Mouse (Mus musculus) heart, postnatal 0 days (tissue): ENCODE data around the gene P3h1. TPM values are rescaled to one million over a fixed set of nuclear protein-coding genes. Genes with fewer than 3 reads are reported as not detected.
A peak's percentile ranks its signal among the peaks of the same experiment; 100 is the strongest.

Source experiments
- ATAC-seq: fragments of 200-750 bp; cut with Nextera tagmentation; 2 replicates; pipeline ENCODE4 v1.8.0; 2017; ENCODE audit warnings: low read depth, moderate number of reproducible peaks, moderate library complexity; ENCODE audit not compliant: insufficient read depth
- DNase-seq: peaks from one replicate; pipeline ENCODE4 v3.0.0-alpha.2; 2016; ENCODE audit warnings: low spot score
- H3K27ac ChIP-seq: fragments of 300-500 bp; sonication (generic); 2 replicates; pipeline ENCODE4 v1.5.1; 2014; ENCODE audit warnings: low read depth, mild to moderate bottlenecking
- H3K27me3 ChIP-seq: fragments of 300-500 bp; sonication (generic); 2 replicates; pipeline ENCODE4 v1.6.1; 2014; ENCODE audit warnings: low read length, mixed read lengths; ENCODE audit not compliant: control insufficient read depth, insufficient read depth
- H3K36me3 ChIP-seq: fragments of 300-500 bp; sonication (generic); replicated peaks from 2 replicates; pipeline ENCODE4 v1.6.1; 2014; ENCODE audit warnings: low read length, mixed read lengths; ENCODE audit not compliant: control insufficient read depth, insufficient read depth
- H3K4me1 ChIP-seq: fragments of 300-500 bp; sonication (generic); 2 replicates; pipeline ENCODE4 v1.6.1; 2014; ENCODE audit warnings: antibody characterized with exemption; ENCODE audit not compliant: control insufficient read depth, insufficient read depth
- H3K4me2 ChIP-seq: fragments of 300-500 bp; sonication (generic); 2 replicates; pipeline ENCODE4 v1.6.1; 2014; ENCODE audit warnings: low read depth, mild to moderate bottlenecking, low read length, moderate library complexity
- H3K4me3 ChIP-seq: fragments of 300-500 bp; sonication (generic); 2 replicates; pipeline ENCODE4 v1.5.1; 2014; ENCODE audit warnings: low read depth, low read length
- H3K9ac ChIP-seq: fragments of 300-500 bp; sonication (generic); replicated peaks from 2 replicates; pipeline ENCODE4 v1.6.1; 2014; ENCODE audit warnings: low read depth, low read length, mixed read lengths
- H3K9me3 ChIP-seq: fragments of 300-500 bp; sonication (generic); replicated peaks from 2 replicates; pipeline ENCODE4 v1.6.1; 2016; ENCODE audit warnings: low read length; ENCODE audit not compliant: control insufficient read depth
- CTCF ChIP-seq: IDR thresholded peaks from 2 replicates; pipeline ENCODE4 v1.5.1; 2016; ENCODE audit warnings: antibody characterized with exemption, control low read depth, low read depth
- EP300 ChIP-seq: IDR thresholded peaks from 2 replicates; pipeline ENCODE4 v1.6.1; 2016; ENCODE audit warnings: antibody characterized with exemption, low read depth
- WGBS: fragments of 180-500 bp; shearing (Covaris S2); extraction: QIAGEN DNeasy Blood & Tissue Kit; methylation state at CpG from one replicate; pipeline ENCODE4 v1.1.7; 2014; 5-methylcytosine and 5-hydroxymethylcytosine counted together
- polyA plus RNA-seq: library from polyadenylated mRNA; unstranded; fragments of >200 nt; fragmentation: Nextera tagmentation; extraction: Ambion mirVana; gene quantifications from 2 replicates; pipeline ENCODE4 v1.2.1, GENCODE M21; 2015
- total RNA-seq: library from RNA; depleted of rRNA; stranded (reverse); fragments of >200 nt; gene quantifications from 2 replicates; pipeline ENCODE4 v1.2.3, GENCODE M21; 2014; ENCODE audit warnings: low replicate concordance

P3h1 gene
- total and polyA plus RNA-seq, 2 experiments from 2014 or later = 20.5 to 40.8 TPM

- WGBS = 75% methylated on average over 14 of the region's 14 CpGs
Observed at GRCm38 (mm10) chr4:119241664-119242063, 8.9 kb downstream of the P3h1 start.

GRCm38 (mm10) chr4:119242571-119242970 lies 9.9 kb downstream of the P3h1 start:
- WGBS = 91% methylated on average over 12 of the region's 12 CpGs
- H3K9me3 ChIP-seq = no peaks in the 10 kb centered on the region
- H3K27ac ChIP-seq = no peak overlapping the region
- H3K36me3 ChIP-seq = peaks cover 27% of the 10 kb centered on the region; the same call in 1 of the 2 replicates
- ATAC-seq (no peak), DNase-seq (no peak)
- H3K4me1 ChIP-seq = no peaks in the 10 kb centered on the region
- no peak overlapping the region for H3K9ac ChIP-seq
- H3K4me3 ChIP-seq = no peak overlapping the region
- no peak overlapping the region for H3K4me2 ChIP-seq
- no peaks in the 10 kb centered on the region for H3K27me3 ChIP-seq
- no peak for TF ChIP-seq CTCF

More at GRCm38 (mm10) chr4:119241664-119242063, 8.9 kb downstream of the P3h1 start:
- TF ChIP-seq CTCF (peak; percentile 49), EP300 (no peak)
- Histone ChIP-seq H3K9ac (no peak overlapping the region), H3K36me3 (peaks cover 32% of the 10 kb centered on the region), H3K4me3 (no peak overlapping the region), H3K9me3 (no peaks in the 10 kb centered on the region), H3K27me3 (no peaks in the 10 kb centered on the region), H3K27ac (no peak overlapping the region), H3K4me2 (no peak overlapping the region), H3K4me1 (no peaks in the 10 kb centered on the region)
- DNase-seq (no peak), ATAC-seq (no peak)

DNA sequence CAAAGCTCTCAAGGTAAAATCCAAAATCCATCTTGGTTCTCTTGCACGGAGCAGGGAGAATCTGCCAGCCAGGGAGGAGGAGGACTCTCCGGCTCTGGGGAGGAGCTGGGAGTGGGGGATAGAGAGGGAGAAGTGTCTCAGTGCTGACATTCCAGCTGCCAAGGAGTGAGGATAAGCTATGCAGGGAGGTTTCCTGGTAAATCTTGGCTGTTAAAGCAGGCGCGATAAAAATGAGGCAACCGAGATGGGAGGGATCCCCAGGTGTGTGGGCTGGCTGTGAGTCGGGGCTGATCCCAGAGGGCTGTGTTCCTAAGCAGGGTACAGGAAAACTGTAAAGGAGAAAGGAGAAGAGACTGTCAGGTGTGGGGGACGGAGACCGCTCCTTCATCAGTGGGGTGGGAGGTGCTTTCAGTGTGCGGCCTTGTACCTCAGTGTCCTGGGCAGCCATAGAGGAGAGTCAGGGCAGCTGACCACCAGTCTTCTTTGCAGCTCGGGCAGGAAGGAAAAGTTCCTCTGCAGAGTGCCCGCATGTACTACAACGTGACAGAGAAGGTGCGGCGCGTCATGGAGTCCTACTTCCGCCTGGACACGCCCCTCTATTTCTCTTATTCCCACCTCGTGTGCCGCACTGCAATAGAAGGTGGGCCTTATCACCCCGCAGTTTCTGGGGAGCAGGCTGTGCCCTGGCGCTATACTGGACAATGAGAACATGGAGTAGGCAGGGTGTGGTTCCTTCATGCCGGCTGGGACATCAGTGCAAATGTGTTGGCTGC lies 11.9 kb downstream of the P3h1 start:
- no peak for ATAC-seq
- peaks cover 8% of the 10 kb centered on the region; the same call in 1 of the 2 replicates for H3K4me1 ChIP-seq
- no peaks in the 10 kb centered on the region for H3K9me3 ChIP-seq
- TF ChIP-seq CTCF (no peak), EP300 (no peak)
- no peak for DNase-seq
- WGBS = 67% methylated on average over 22 of the region's 22 CpGs
- H3K4me3 ChIP-seq = no peak overlapping the region
- H3K27me3 ChIP-seq = no peaks in the 10 kb centered on the region
- H3K4me2 ChIP-seq = no peak overlapping the region
- no peak overlapping the region for H3K9ac ChIP-seq
- peaks cover 27% of the 10 kb centered on the region; the same call in 1 of the 2 replicates for H3K36me3 ChIP-seq
- H3K27ac ChIP-seq = no peak overlapping the region

DNA sequence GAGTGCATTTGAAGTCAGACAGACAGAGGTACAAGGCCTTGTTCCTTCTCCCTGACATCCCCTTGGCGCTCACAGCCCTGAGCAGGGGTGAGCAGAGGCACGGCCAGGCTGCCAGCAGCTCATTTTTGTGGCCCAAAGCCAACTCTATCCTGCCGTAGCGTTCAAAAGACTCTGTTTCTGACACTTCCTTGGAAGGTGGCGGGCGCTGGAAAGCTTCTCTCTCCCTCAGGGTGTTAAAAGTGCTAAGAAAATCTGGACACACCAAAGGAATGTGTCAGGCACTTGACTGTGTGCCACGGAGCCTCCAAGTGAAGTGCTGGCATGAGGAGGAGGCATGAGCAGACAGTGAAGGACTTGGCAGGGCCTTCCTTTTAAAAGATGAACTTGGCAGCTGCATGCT lies 12.8 kb downstream of the P3h1 start:
- TF ChIP-seq EP300 = no peak
- no peak for TF ChIP-seq CTCF
- Histone ChIP-seq H3K9ac (no peak overlapping the region), H3K4me1 (peaks cover 8% of the 10 kb centered on the region; the same call in 1 of the 2 replicates), H3K4me2 (no peak overlapping the region), H3K27ac (0 out of 2 replicates have a peak overlapping the region, but pooled peaks have one; percentile 25), H3K27me3 (no peaks in the 10 kb centered on the region), H3K36me3 (peaks cover 27% of the 10 kb centered on the region; the same call in 1 of the 2 replicates), H3K4me3 (no peak overlapping the region), H3K9me3 (no peaks in the 10 kb centered on the region)
- DNase-seq (peak; percentile 30), ATAC-seq (no peak)
- WGBS = 20% methylated on average over 7 of the region's 7 CpGs

DNA sequence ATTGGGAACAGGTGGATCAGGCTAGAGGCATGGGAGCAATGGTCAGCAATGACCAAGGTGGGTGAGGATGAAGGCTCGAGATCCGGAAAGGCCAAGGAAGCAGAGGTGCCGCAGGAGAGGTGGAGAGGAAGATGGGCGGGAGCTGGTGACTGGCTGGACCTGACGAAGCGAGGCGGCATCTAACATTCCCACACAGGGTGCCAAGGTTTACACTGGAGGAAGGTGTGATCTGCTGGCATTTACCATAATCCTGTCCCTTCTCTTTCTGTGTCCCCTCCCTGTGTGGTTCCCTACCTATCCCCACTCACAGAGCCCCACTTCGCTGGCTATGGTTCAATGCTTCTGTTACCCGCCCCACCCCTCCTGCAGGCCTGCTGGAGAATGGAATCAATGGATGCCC lies 13.2 kb downstream of the P3h1 start:
- no peaks in the 10 kb centered on the region for H3K9me3 ChIP-seq
- no peak overlapping the region for H3K4me3 ChIP-seq
- no peak for TF ChIP-seq EP300
- TF ChIP-seq CTCF = no peak
- H3K4me2 ChIP-seq = no peak overlapping the region
- H3K27me3 ChIP-seq = no peaks in the 10 kb centered on the region
- ATAC-seq (no peak), DNase-seq (no peak)
- H3K27ac ChIP-seq = 0 out of 2 replicates have a peak overlapping the region, but pooled peaks have one; percentile 25
- no peak overlapping the region for H3K9ac ChIP-seq
- H3K4me1 ChIP-seq = peaks cover 8% of the 10 kb centered on the region; the same call in 1 of the 2 replicates
- WGBS = 73% methylated on average over 9 of the region's 9 CpGs
- H3K36me3 ChIP-seq = peaks cover 24% of the 10 kb centered on the region; the same call in 1 of the 2 replicates
